Mouse (Mus musculus) MEL (cell line): ENCODE measurements around the gene Gon7. TPM values are rescaled to one million over a fixed set of nuclear protein-coding genes. Genes with fewer than 3 reads are reported as not detected.
A peak's percentile ranks its signal among the peaks of the same experiment; 100 is the strongest.

Experiments used
- DNase-seq: peaks from one replicate; pipeline ENCODE4 v3.0.0; 2011; ENCODE audit warnings: low read depth, low spot score
- H3K27ac ChIP-seq: 2 replicates; pipeline ENCODE4 v1.5.1; 2012; ENCODE audit warnings: low read depth, mild to moderate bottlenecking, control low read depth, low read length, moderate library complexity; ENCODE audit not compliant: control insufficient read depth
- H3K27me3 ChIP-seq, 2 experiments: fragments of 150-350 bp in 1 of 2; sonication (generic) in 1 of 2; 2 replicates each; pipeline ENCODE4 v1.6.1; 2012; ENCODE audit warnings: low read length in 2 of 2, mild to moderate bottlenecking in 2 of 2, improper control_type of control experiment in 1 of 2, moderate library complexity in 1 of 2; ENCODE audit not compliant: insufficient read depth in 2 of 2, control insufficient read depth in 1 of 2
- H3K36me3 ChIP-seq, 2 experiments: 2 replicates each; pipeline ENCODE4 v1.6.1; 2012 to 2014; ENCODE audit warnings: low read length in 2 of 2, improper control_type of control experiment in 1 of 2, inconsistent platforms in 1 of 2, mild to moderate bottlenecking in 1 of 2; ENCODE audit not compliant: insufficient read depth in 2 of 2, control insufficient read depth in 1 of 2
- H3K4me1 ChIP-seq, 2 experiments: fragments of 150-350 bp in 1 of 2; sonication (generic) in 1 of 2; 2 replicates each; pipeline ENCODE4 v1.6.1; 2012; ENCODE audit warnings: low read length in 2 of 2, improper control_type of control experiment in 1 of 2, mild to moderate bottlenecking in 1 of 2; ENCODE audit not compliant: insufficient read depth in 2 of 2, control insufficient read depth in 1 of 2
- H3K4me3 ChIP-seq, 2 experiments: fragments of 150-350 bp in 1 of 2; sonication (generic) in 1 of 2; 2 replicates each; pipeline ENCODE4 v1.5.1; 2012; ENCODE audit warnings: low read depth in 2 of 2, low read length in 2 of 2, mild to moderate bottlenecking in 2 of 2, moderate library complexity in 2 of 2, control low read depth in 1 of 2, improper control_type of control experiment in 1 of 2; ENCODE audit not compliant: control insufficient read depth in 1 of 2, insufficient read depth in 1 of 2
- H3K79me2 ChIP-seq: 2 replicates; pipeline ENCODE4 v1.6.1; 2012; ENCODE audit warnings: mild to moderate bottlenecking, low read length, moderate library complexity; ENCODE audit not compliant: control insufficient read depth, poor library complexity, insufficient read depth
- H3K9ac ChIP-seq: 2 replicates; pipeline ENCODE4 v1.6.1; 2012; ENCODE audit warnings: low read depth, mild to moderate bottlenecking, control low read depth, low read length, moderate library complexity; ENCODE audit not compliant: control insufficient read depth, poor library complexity, severe bottlenecking
- H3K9me3 ChIP-seq: fragments of 150-350 bp; sonication (generic); replicated peaks from 2 replicates; pipeline ENCODE4 v1.6.1; 2012; ENCODE audit warnings: mild to moderate bottlenecking, low read length, improper control_type of control experiment, moderate library complexity; ENCODE audit not compliant: insufficient read depth
- BHLHE40 ChIP-seq: IDR thresholded peaks from 2 replicates; pipeline ENCODE4 v1.6.1; 2012; ENCODE audit warnings: low read depth, mild to moderate bottlenecking, inconsistent platforms, low read length, improper control_type of control experiment, borderline replicate concordance
- CHD1 ChIP-seq: IDR thresholded peaks from 2 replicates; pipeline ENCODE4 v1.6.1; 2012; ENCODE audit warnings: low read depth, mild to moderate bottlenecking, inconsistent platforms, low read length, improper control_type of control experiment
- CTCF ChIP-seq, 3 experiments: IDR thresholded peaks in 2 of 3; conservative IDR thresholded peaks in 1 of 3; 2 replicates each; pipeline ENCODE4 v1.5.1; 2011 to 2012; ENCODE audit warnings: low read length in 3 of 3, low read depth in 2 of 3, mild to moderate bottlenecking in 2 of 3, improper control_type of control experiment in 1 of 3, inconsistent platforms in 1 of 3, mixed read lengths in 1 of 3, moderate library complexity in 1 of 3; ENCODE audit not compliant: control insufficient read depth in 1 of 3, insufficient read depth in 1 of 3, poor library complexity in 1 of 3, severe bottlenecking in 1 of 3
- E2F4 ChIP-seq: IDR thresholded peaks from 2 replicates; pipeline ENCODE4 v1.6.1; 2011; ENCODE audit warnings: low read depth, low read length, improper control_type of control experiment, borderline replicate concordance
- EP300 ChIP-seq, 2 experiments: IDR thresholded peaks; 2 replicates each; pipeline ENCODE4 v1.6.1; 2011; ENCODE audit warnings: improper control_type of control experiment in 2 of 2, low read length in 2 of 2, low read depth in 1 of 2, mild to moderate bottlenecking in 1 of 2
- GABPA ChIP-seq: IDR thresholded peaks from 2 replicates; pipeline ENCODE4 v1.6.1; 2012; ENCODE audit warnings: low read depth, mild to moderate bottlenecking, inconsistent platforms, low read length, improper control_type of control experiment, moderate library complexity
- GATA1 ChIP-seq: IDR thresholded peaks from 2 replicates; pipeline ENCODE4 v1.6.1; 2011; ENCODE audit warnings: low read depth, low read length, improper control_type of control experiment
- JUND ChIP-seq: IDR thresholded peaks from 2 replicates; pipeline ENCODE4 v1.6.1; 2011; ENCODE audit warnings: low read depth, mild to moderate bottlenecking, improper control_type of control experiment, low read length
- KAT2A ChIP-seq: conservative IDR thresholded peaks from 2 replicates; pipeline ENCODE4 v1.6.1; 2012; ENCODE audit warnings: low read depth, low read length, improper control_type of control experiment, inconsistent platforms
- MAFK ChIP-seq: IDR thresholded peaks from 2 replicates; pipeline ENCODE4 v1.6.1; 2011; ENCODE audit warnings: low read depth, mild to moderate bottlenecking, low read length, improper control_type of control experiment, borderline replicate concordance
- MAZ ChIP-seq: IDR thresholded peaks from 2 replicates; pipeline ENCODE4 v1.6.1; 2012; ENCODE audit warnings: low read depth, mild to moderate bottlenecking, inconsistent platforms, low read length, improper control_type of control experiment
- MEF2A ChIP-seq: IDR thresholded peaks from 2 replicates; pipeline ENCODE4 v1.6.1; 2014; ENCODE audit warnings: low read depth, mild to moderate bottlenecking, inconsistent platforms, low read length, improper control_type of control experiment; ENCODE audit not compliant: poor library complexity, insufficient replicate concordance, severe bottlenecking; ENCODE audit errors: extremely low read depth
- MXI1 ChIP-seq: IDR thresholded peaks from 2 replicates; pipeline ENCODE4 v1.6.1; 2011; ENCODE audit warnings: mild to moderate bottlenecking, low read depth, low read length, improper control_type of control experiment
- MYB ChIP-seq: IDR thresholded peaks from 2 replicates; pipeline ENCODE4 v1.6.1; 2011; ENCODE audit warnings: mild to moderate bottlenecking, low read depth, low read length, improper control_type of control experiment
- NELFE ChIP-seq: IDR thresholded peaks from 2 replicates; pipeline ENCODE4 v1.6.1; 2011; ENCODE audit warnings: low read depth, low read length, improper control_type of control experiment
- NRF1 ChIP-seq: IDR thresholded peaks from 2 replicates; pipeline ENCODE4 v1.6.1; 2014; ENCODE audit warnings: low read depth, mild to moderate bottlenecking, inconsistent platforms, low read length, improper control_type of control experiment, moderate library complexity; ENCODE audit not compliant: poor library complexity, insufficient read depth, severe bottlenecking
- POLR2AphosphoS2 ChIP-seq: IDR thresholded peaks from 2 replicates; pipeline ENCODE4 v1.6.1; 2011; ENCODE audit warnings: low read length, improper control_type of control experiment
- POLR2AphosphoS5 ChIP-seq: IDR thresholded peaks from 2 replicates; pipeline ENCODE4 v1.6.1; 2012; ENCODE audit warnings: low read depth, borderline replicate concordance, mild to moderate bottlenecking, inconsistent platforms, low read length, moderate library complexity, mixed read lengths
- RAD21 ChIP-seq: IDR thresholded peaks from 2 replicates; pipeline ENCODE4 v1.6.1; 2011; ENCODE audit warnings: mild to moderate bottlenecking, low read depth, low read length, improper control_type of control experiment
- RCOR1 ChIP-seq: IDR thresholded peaks from 2 replicates; pipeline ENCODE4 v1.6.1; 2012; ENCODE audit warnings: low read depth, mild to moderate bottlenecking, inconsistent platforms, low read length, improper control_type of control experiment
- SIN3A ChIP-seq: IDR thresholded peaks from 2 replicates; pipeline ENCODE4 v1.6.1; 2012; ENCODE audit warnings: low read length, improper control_type of control experiment, inconsistent platforms
- SMC3 ChIP-seq: IDR thresholded peaks from 2 replicates; pipeline ENCODE4 v1.6.1; 2011; ENCODE audit warnings: low read depth, low read length, improper control_type of control experiment
- TBP ChIP-seq: IDR thresholded peaks from 2 replicates; pipeline ENCODE4 v1.8.0; 2011; ENCODE audit warnings: low read depth, low read length, improper control_type of control experiment
- TCF12 ChIP-seq: IDR thresholded peaks from 2 replicates; pipeline ENCODE4 v1.6.1; 2014; ENCODE audit warnings: low read depth, mild to moderate bottlenecking, inconsistent platforms, low read length, improper control_type of control experiment, moderate library complexity
- USF1 ChIP-seq: IDR thresholded peaks from 2 replicates; pipeline ENCODE4 v1.6.1; 2014; ENCODE audit warnings: low read depth, mild to moderate bottlenecking, inconsistent platforms, low read length, improper control_type of control experiment, moderate library complexity
- USF2 ChIP-seq, 2 experiments: IDR thresholded peaks; 2 replicates each; pipeline ENCODE4 v1.6.1; 2011 to 2012; ENCODE audit warnings: improper control_type of control experiment in 2 of 2, low read length in 2 of 2, borderline replicate concordance in 1 of 2, inconsistent platforms in 1 of 2, low read depth in 1 of 2, mild to moderate bottlenecking in 1 of 2; ENCODE audit not compliant: insufficient read depth in 1 of 2
- ZC3H11A ChIP-seq: IDR thresholded peaks from 2 replicates; pipeline ENCODE4 v1.6.1; 2012; ENCODE audit warnings: low read depth, mild to moderate bottlenecking, inconsistent platforms, low read length, improper control_type of control experiment
- ZKSCAN1 ChIP-seq: IDR thresholded peaks from 2 replicates; pipeline ENCODE4 v1.6.1; 2012; ENCODE audit warnings: low read depth, mild to moderate bottlenecking, inconsistent platforms, low read length, improper control_type of control experiment, moderate library complexity
- ZMIZ1 ChIP-seq: IDR thresholded peaks from 2 replicates; pipeline ENCODE4 v1.6.1; 2012; ENCODE audit warnings: low read depth, mild to moderate bottlenecking, inconsistent platforms, low read length, improper control_type of control experiment, moderate library complexity
- polyA plus RNA-seq, 2 experiments: library from polyadenylated mRNA; stranded (reverse) in 1 of 2; unstranded in 1 of 2; fragments of >175 nt in 1 of 2; fragments of >200 nt in 1 of 2; gene quantifications; 2 replicates each; pipeline versions ENCODE4 v1.2.1 to v1.2.4; 2012; ENCODE audit warnings: low replicate concordance in 2 of 2, low read depth in 1 of 2; ENCODE audit not compliant: insufficient read length in 2 of 2, insufficient read depth in 1 of 2, missing spikeins in 1 of 2
- total RNA-seq: library from RNA; depleted of rRNA; stranded (reverse); fragments of 300-350 nt; gene quantifications from 2 replicates; pipeline ENCODE4 v1.2.3, GENCODE M21; 2012

Gene Gon7
- total and polyA plus RNA-seq, 3 experiments = 31.3 to 129 (median 33.0) TPM

DNA sequence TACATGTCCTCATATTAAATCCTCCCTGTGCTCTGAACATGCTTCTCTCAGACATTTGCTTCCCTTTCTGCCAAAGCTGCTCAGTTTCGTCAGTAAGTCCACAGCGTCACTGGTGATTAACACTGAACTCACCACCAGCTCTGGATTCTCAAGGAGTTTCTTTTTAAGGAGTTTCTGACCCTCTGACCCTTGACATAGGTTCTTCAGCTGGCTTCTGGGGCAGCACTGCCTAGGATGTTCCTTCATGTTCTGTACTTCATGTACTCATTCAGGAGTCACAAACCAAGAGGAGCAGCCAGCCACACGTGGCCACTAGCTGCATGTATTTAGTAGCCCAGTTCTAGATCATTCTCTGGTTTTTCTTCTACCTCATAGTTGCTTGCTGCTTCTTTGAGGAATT is 9.3 kb downstream of the Gon7 start:
- Histone ChIP-seq H3K9ac (no peak overlapping the region), H3K4me3 (no peak overlapping the region), H3K79me2 (peaks cover 49% of the 10 kb centered on the region), H3K27ac (0 out of 2 replicates have a peak overlapping the region, but pooled peaks have one; percentile 5), H3K27me3 (no peaks in the 10 kb centered on the region), H3K9me3 (no peaks in the 10 kb centered on the region), H3K4me1 (peaks cover 8 to 19% of the 10 kb centered on the region in 2 experiments; a peak in 3 of 4 replicates)
- TF ChIP-seq GABPA (no peak), RAD21 (no peak), KAT2A (no peak), EP300 (IDR thresholded peaks at IDR 0.05; ENCODE audit: low read depth in 1 of 2, low read length in 2 of 2) (no peak), USF2 (IDR thresholded peaks at IDR 0.05; ENCODE audit: borderline replicate concordance in 1 of 2, insufficient read depth in 1 of 2, low read depth in 1 of 2, low read length in 2 of 2) (no peak), BHLHE40 (no peak), SIN3A (no peak), MEF2A (no peak), MAZ (no peak), JUND (no peak), MAFK (no peak), MXI1 (no peak), NELFE (no peak)
- TF ChIP-seq, all 39 proteins: peak for 0
- H3K36me3 ChIP-seq = peaks cover 2 to 36% of the 10 kb centered on the region in 2 experiments; a peak in 3 of 4 replicates
- no peak for DNase-seq

DNA sequence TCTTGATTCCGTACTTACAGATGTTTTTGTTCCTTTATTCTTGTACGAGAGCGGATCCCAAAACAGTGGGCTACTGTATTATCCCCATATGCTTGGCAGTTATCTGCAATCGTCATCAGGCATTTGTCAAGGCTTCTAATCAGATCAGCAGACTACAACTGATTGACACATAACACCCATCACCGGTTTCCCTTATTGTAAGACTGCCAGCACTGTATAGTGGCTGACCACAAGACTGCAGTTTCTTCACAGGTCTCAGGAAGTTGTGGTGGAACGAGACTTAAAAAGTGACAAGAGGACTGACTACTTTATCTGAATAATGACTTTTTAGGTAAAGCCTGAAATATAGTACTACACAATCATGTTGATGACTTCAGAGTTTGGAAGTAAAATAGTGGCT is 12.8 kb downstream of the Gon7 start:
- peak overlapping the region; percentile 52 to 87 for H3K4me3 ChIP-seq
- no peaks in the 10 kb centered on the region for H3K27me3 ChIP-seq
- peaks cover 8 to 26% of the 10 kb centered on the region in 2 experiments; a peak in 3 of 4 replicates for H3K4me1 ChIP-seq
- peaks cover 0 to 47% of the 10 kb centered on the region in 2 experiments; a peak in 3 of 4 replicates for H3K36me3 ChIP-seq
- no peaks in the 10 kb centered on the region for H3K9me3 ChIP-seq
- peak overlapping the region; percentile 87 for H3K27ac ChIP-seq
- peak overlapping the region; percentile 82 for H3K9ac ChIP-seq
- DNase-seq = peak; percentile 87
- peaks cover 37% of the 10 kb centered on the region for H3K79me2 ChIP-seq
- TF ChIP-seq JUND = no peak
- no peak for TF ChIP-seq ZC3H11A
- no peak for TF ChIP-seq E2F4
- no peak for TF ChIP-seq MAZ
- peak; percentile 90 for TF ChIP-seq GATA1
- TF ChIP-seq ZMIZ1 = no peak
- no peak for TF ChIP-seq NRF1
- TF ChIP-seq KAT2A = no peak
- TF ChIP-seq TBP = no peak
- TF ChIP-seq MEF2A = no peak
- no peak for TF ChIP-seq USF2 (IDR thresholded peaks at IDR 0.05; ENCODE audit: borderline replicate concordance in 1 of 2, insufficient read depth in 1 of 2, low read depth in 1 of 2, low read length in 2 of 2)
- TF ChIP-seq SMC3 = no peak
- TF ChIP-seq CTCF (IDR thresholded peaks at IDR 0.05 in 2 of 3, conservative IDR thresholded peaks at IDR 0.05 in 1 of 3; ENCODE audit: control insufficient read depth in 1 of 3, insufficient read depth in 1 of 3, low read depth in 2 of 3, low read length in 3 of 3, poor library complexity in 1 of 3, severe bottlenecking in 1 of 3) = peak in 2 of 3 experiments; percentile 6 to 17; a peak in 1 of 6 replicates
- TF ChIP-seq EP300 (IDR thresholded peaks at IDR 0.05; ENCODE audit: low read depth in 1 of 2, low read length in 2 of 2) = peak; percentile 53 to 74
- TF ChIP-seq RCOR1 = peak; percentile 88
- no peak; the same call in 1 of the 2 replicates for TF ChIP-seq MXI1
- no peak for TF ChIP-seq POLR2AphosphoS5
- TF ChIP-seq MYB = no peak
- no peak for TF ChIP-seq POLR2AphosphoS2
- no peak for TF ChIP-seq ZKSCAN1
- peak; percentile 45; the same call in 1 of the 2 replicates for TF ChIP-seq TCF12
- no peak for TF ChIP-seq USF1
- TF ChIP-seq CHD1 = 0 out of 2 replicates have a peak, but pooled peaks have one; percentile 24
- peak; percentile 47 for TF ChIP-seq SIN3A
- no peak for TF ChIP-seq NELFE
